Mouse (Mus musculus) ES-E14 (cell line): ENCODE measurements at regions not wholly inside any gene's neighbourhood (a gene's known extent, or its start where the extent isn't known, plus 50 kb on each side); places are given as distances from the start of the nearest gene placed in this dataset.

Source experiments
- DNase-seq: peaks from one replicate; pipeline ENCODE4 v3.0.0-alpha.2; 2013; ENCODE audit warnings: low read depth, low spot score
- H3K27ac ChIP-seq: 2 replicates; pipeline ENCODE4 v1.5.1; 2012; ENCODE audit warnings: low read depth, mild to moderate bottlenecking, low read length, moderate library complexity, mixed read lengths; ENCODE audit not compliant: poor library complexity, insufficient read depth, severe bottlenecking
- H3K36me3 ChIP-seq: 2 replicates; pipeline ENCODE4 v1.6.1; 2012; ENCODE audit warnings: mild to moderate bottlenecking, low read length, moderate library complexity, mixed read lengths; ENCODE audit not compliant: control insufficient read depth, poor library complexity, insufficient read depth, severe bottlenecking
- H3K4me1 ChIP-seq, 2 experiments: fragments of 150-350 bp in 1 of 2; sonication (generic) in 1 of 2; 2 replicates each; pipeline ENCODE4 v1.6.1; 2012; ENCODE audit warnings: low read length in 2 of 2, mild to moderate bottlenecking in 1 of 2, mixed read lengths in 1 of 2; ENCODE audit not compliant: control insufficient read depth in 2 of 2, insufficient read depth in 2 of 2, poor library complexity in 1 of 2
- H3K4me3 ChIP-seq, 2 experiments: fragments of 150-350 bp in 1 of 2; sonication (generic) in 1 of 2; 2 replicates each; pipeline ENCODE4 v1.5.1; 2012; ENCODE audit warnings: low read length in 2 of 2, low read depth in 1 of 2, mild to moderate bottlenecking in 1 of 2, mixed read lengths in 1 of 2; ENCODE audit not compliant: insufficient read depth in 1 of 2, poor library complexity in 1 of 2, severe bottlenecking in 1 of 2
- H3K9ac ChIP-seq: 2 replicates; pipeline ENCODE4 v1.6.1; 2012; ENCODE audit warnings: low read depth, mild to moderate bottlenecking, low read length, mixed read lengths; ENCODE audit not compliant: poor library complexity, insufficient read depth, severe bottlenecking
- H3K9me3 ChIP-seq: fragments of 150-350 bp; sonication (generic); 2 replicates; pipeline ENCODE4 v1.6.1; 2012; ENCODE audit warnings: low read depth, mild to moderate bottlenecking, low read length; ENCODE audit not compliant: control insufficient read depth, insufficient read depth
- CHD2 ChIP-seq: IDR thresholded peaks from 2 replicates; pipeline ENCODE4 v1.6.1; 2014; ENCODE audit warnings: mild to moderate bottlenecking, low read depth, low read length, inconsistent platforms
- HCFC1 ChIP-seq: IDR thresholded peaks from 2 replicates; pipeline ENCODE4 v1.6.1; 2012; ENCODE audit warnings: low read length, inconsistent platforms, borderline replicate concordance; ENCODE audit not compliant: insufficient read depth
- MAFK ChIP-seq: IDR thresholded peaks from 2 replicates; pipeline ENCODE4 v1.6.1; 2014; ENCODE audit warnings: mild to moderate bottlenecking, low read depth, low read length, inconsistent platforms; ENCODE audit not compliant: insufficient read depth
- ZC3H11A ChIP-seq: IDR thresholded peaks from 2 replicates; pipeline ENCODE4 v1.6.1; 2012; ENCODE audit warnings: low read depth, mild to moderate bottlenecking, inconsistent platforms, low read length, borderline replicate concordance
- ZNF384 ChIP-seq: IDR thresholded peaks from 2 replicates; pipeline ENCODE4 v1.6.1; 2012; ENCODE audit warnings: low read depth, low read length, inconsistent platforms
- in situ Hi-C, 2 experiments: fragments of 600-800 bp; cut with MboI; formaldehyde crosslinking; loops; one replicate each; pipeline ENCODE4 v1.15.1; 2025; ENCODE audit warnings: low sequenced_read_pairs in 2 of 2, inconsistent platforms in 1 of 2; ENCODE audit not compliant: unreplicated experiment in 2 of 2

DNA sequence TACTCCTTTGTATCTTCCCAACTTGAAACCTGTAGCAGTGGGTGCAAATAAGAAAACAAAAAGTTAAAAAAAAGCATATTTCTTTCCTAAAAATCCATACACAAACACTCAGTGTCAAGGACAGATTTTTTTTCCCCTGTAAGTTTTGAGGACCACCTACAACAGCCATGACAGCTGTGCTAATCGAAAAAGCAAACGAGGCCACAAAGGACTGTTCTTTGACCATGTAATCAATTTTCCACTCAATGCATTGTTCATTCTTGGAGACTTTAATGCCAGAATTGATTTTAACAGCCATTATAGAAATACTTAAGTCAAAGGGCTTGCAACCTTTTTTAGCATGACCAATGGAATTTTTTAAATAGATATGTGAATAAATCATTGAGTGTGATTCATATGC is 286.1 kb downstream of the Rpl36a-ps1 start:
- in situ Hi-C loops = no loop called here
- Histone ChIP-seq H3K9ac (no peak overlapping the region), H3K27ac (no peak overlapping the region), H3K4me3 (no peak overlapping the region), H3K36me3 (no peaks in the 10 kb centered on the region), H3K4me1 (no peaks in the 10 kb centered on the region), H3K9me3 (no peaks in the 10 kb centered on the region)
- DNase-seq = no peak
- no peak for TF ChIP-seq CHD2
- TF ChIP-seq ZC3H11A = no peak
- TF ChIP-seq HCFC1 = no peak
- no peak for TF ChIP-seq ZNF384

DNA sequence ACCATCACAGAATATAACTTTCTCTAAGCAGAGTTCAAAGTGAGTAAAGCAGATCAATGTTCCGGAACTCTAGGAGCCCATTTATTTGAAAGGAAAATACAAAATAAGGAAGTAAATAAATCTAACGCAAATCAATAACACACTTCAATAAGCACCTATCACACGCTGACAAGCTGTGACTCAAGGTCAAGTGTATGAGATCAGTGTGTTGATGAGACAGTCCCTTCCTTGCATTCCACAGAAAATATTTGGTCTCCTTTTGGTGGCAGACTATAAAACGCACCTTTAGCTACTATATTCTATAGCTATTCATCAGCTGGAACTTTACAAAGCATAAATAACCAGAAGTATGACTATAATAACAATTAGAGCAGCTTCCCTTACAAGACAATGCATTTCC is 286.5 kb downstream of the Rpl36a-ps1 start:
- Histone ChIP-seq H3K4me3 (no peak overlapping the region), H3K9me3 (no peaks in the 10 kb centered on the region), H3K36me3 (no peaks in the 10 kb centered on the region), H3K9ac (no peak overlapping the region), H3K4me1 (no peaks in the 10 kb centered on the region), H3K27ac (no peak overlapping the region)
- TF ChIP-seq MAFK (no peak), CHD2 (no peak), ZNF384 (no peak), ZC3H11A (no peak), HCFC1 (no peak)
- DNase-seq = no peak
- in situ Hi-C loops = no loop called here

DNA sequence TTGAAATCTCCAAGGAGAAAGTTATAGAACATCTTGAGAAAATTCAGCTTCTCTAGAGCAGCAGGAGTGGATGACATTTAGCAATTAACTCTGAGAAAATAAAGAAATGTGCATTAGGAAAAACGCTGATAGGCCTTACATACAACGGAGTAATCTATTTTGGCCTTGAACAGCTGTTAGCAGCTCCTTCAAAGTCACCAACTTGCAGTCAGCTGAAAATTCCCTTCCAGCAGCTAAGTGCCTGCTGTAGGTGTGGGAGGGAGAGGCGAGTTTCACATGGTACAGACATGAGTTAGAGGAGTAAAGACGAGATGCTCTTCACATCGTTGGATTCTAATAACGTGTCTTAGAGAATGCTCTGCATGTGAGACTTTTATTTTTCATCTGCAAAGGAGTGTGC is 290.8 kb downstream of the Rpl36a-ps1 start:
- TF ChIP-seq CHD2 (no peak), ZC3H11A (no peak), ZNF384 (no peak), MAFK (no peak), HCFC1 (no peak)
- no peak overlapping the region for H3K9ac ChIP-seq
- no peaks in the 10 kb centered on the region for H3K9me3 ChIP-seq
- no peaks in the 10 kb centered on the region for H3K4me1 ChIP-seq
- DNase-seq = no peak
- no peak overlapping the region for H3K4me3 ChIP-seq
- no peaks in the 10 kb centered on the region for H3K36me3 ChIP-seq
- no peak overlapping the region for H3K27ac ChIP-seq
- in situ Hi-C loops = no loop called here

DNA sequence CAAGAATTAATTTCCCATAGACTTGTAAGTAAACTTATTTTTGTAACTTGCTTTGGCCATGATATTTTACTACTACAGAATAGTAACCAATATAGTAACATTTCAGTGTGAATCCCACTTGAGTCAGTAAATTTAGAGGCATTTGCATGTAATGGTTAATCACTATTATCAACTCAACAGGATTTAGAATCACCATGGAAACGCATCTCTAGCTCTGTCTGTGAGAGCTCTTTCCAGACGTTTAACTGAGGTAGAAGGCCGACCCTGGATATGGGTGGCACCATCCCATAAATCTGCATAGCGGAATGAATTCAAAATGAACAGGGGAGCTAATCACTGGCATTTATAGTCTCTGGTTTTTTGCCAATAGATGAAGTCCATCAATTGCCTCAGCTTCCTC is 337.6 kb downstream of the Rpl36a-ps1 start:
- Histone ChIP-seq H3K4me1 (no peaks in the 10 kb centered on the region), H3K36me3 (no peaks in the 10 kb centered on the region), H3K9me3 (no peaks in the 10 kb centered on the region), H3K9ac (no peak overlapping the region), H3K4me3 (no peak overlapping the region), H3K27ac (no peak overlapping the region)
- in situ Hi-C loops = no loop called here
- no peak for DNase-seq
- TF ChIP-seq MAFK (no peak), HCFC1 (no peak), ZC3H11A (no peak), ZNF384 (no peak), CHD2 (no peak)

DNA sequence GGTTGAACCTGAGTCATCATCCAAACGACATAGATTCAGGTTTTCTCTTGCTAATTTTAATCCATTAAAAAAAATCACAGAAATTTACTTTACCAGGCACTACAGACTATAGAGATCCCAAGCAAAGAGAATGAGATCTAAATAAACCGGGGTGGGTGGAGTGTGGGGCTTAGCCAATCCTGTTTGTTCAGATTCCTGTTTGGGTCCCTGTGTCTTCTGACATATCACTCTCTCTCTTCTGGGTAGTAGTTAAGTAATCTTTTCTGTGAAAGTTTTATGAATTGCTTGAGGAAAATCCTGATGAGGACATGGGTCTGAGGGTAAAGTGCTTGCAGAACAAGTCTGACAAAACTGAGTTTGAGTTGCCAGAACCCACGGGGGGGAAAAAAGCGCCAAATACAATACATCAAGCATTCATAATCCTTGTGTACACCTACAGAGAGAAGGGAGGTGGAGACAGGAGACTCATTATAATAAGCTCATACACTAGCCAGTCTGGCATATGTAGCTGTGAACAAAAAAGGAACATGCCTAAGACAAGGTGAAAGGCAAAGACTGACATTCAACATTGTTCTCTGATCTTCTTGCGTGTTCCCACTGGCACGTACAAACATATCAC is 339.8 kb downstream of the Rpl36a-ps1 start:
- Histone ChIP-seq H3K36me3 (no peaks in the 10 kb centered on the region), H3K9ac (no peak overlapping the region), H3K4me3 (no peak overlapping the region), H3K4me1 (no peaks in the 10 kb centered on the region), H3K9me3 (no peaks in the 10 kb centered on the region), H3K27ac (no peak overlapping the region)
- no peak for DNase-seq
- in situ Hi-C loops = no loop called here
- no peak for TF ChIP-seq CHD2
- no peak for TF ChIP-seq ZC3H11A
- no peak for TF ChIP-seq HCFC1
- TF ChIP-seq ZNF384 = no peak
- no peak for TF ChIP-seq MAFK
